Mouse (Mus musculus) heart, adult 2 months (tissue): Measurements from ENCODE around the gene Ppp2r5b. TPM values are rescaled to one million over a fixed set of nuclear protein-coding genes. Genes with fewer than 3 reads are reported as not detected.
A peak's percentile ranks its signal among the peaks of the same experiment; 100 is the strongest.

Experiments used
- DNase-seq, 2 experiments: peaks; one replicate each; pipeline ENCODE4 v3.0.0; 2021
- H3K27ac ChIP-seq: fragments of 200-600 bp; 2 replicates; pipeline ENCODE4 v1.8.1; 2022
- H3K27me3 ChIP-seq: fragments of 200-500 bp; 2 replicates; pipeline ENCODE4 v1.6.1; 2012; ENCODE audit warnings: mild to moderate bottlenecking, low read length, inconsistent platforms, mixed read lengths; ENCODE audit not compliant: control insufficient read depth, insufficient read depth
- H3K36me3 ChIP-seq: fragments of 200-500 bp; 2 replicates; pipeline ENCODE4 v1.6.1; 2012; ENCODE audit warnings: low read length, inconsistent platforms; ENCODE audit not compliant: control insufficient read depth, insufficient read depth
- H3K4me1 ChIP-seq: fragments of 200-500 bp; 2 replicates; pipeline ENCODE4 v1.6.1; 2011; ENCODE audit warnings: low read length; ENCODE audit not compliant: control insufficient read depth, insufficient read depth
- H3K4me3 ChIP-seq: fragments of 200-600 bp; 2 replicates; pipeline ENCODE4 v1.8.1; 2022
- H3K79me2 ChIP-seq: fragments of 200-500 bp; replicated peaks from 2 replicates; pipeline ENCODE4 v1.6.1; 2012; ENCODE audit warnings: mild to moderate bottlenecking, inconsistent platforms, low read length, moderate library complexity, mixed read lengths; ENCODE audit not compliant: control insufficient read depth, insufficient read depth
- H3K9ac ChIP-seq: fragments of 200-500 bp; 2 replicates; pipeline ENCODE4 v1.6.1; 2012; ENCODE audit warnings: low read depth, mild to moderate bottlenecking, control low read depth, inconsistent platforms, low read length, mixed read lengths
- CTCF ChIP-seq: fragments of 200-600 bp; IDR thresholded peaks from 2 replicates; pipeline ENCODE4 v1.8.1; 2022; ENCODE audit warnings: antibody characterized with exemption, mild to moderate bottlenecking, moderate library complexity
- EP300 ChIP-seq: fragments of 200-500 bp; IDR thresholded peaks from 2 replicates; pipeline ENCODE4 v1.6.1; 2011; ENCODE audit warnings: low read depth, low read length, control low read depth; ENCODE audit not compliant: insufficient read depth
- POLR2A ChIP-seq: fragments of 200-500 bp; IDR thresholded peaks from 2 replicates; pipeline ENCODE4 v1.6.1; 2011; ENCODE audit warnings: mild to moderate bottlenecking, low read depth, low read length, control low read depth; ENCODE audit not compliant: insufficient read depth
- WGBS: fragments of 180-500 bp; shearing (Covaris S2); methylation state at CpG from one replicate; pipeline ENCODE4 v1.1.7; 2018; 5-methylcytosine and 5-hydroxymethylcytosine counted together
- intact Hi-C: fragments of 180-260 bp; cut with DNase I; formaldehyde crosslinking; loops from one replicate; pipeline ENCODE4 v1.15.1; 2025
- long read RNA-seq: library from polyadenylated mRNA; stranded (forward); transcript quantifications from one replicate; pipeline ENCODE4 v2.0.0, GENCODE M21; 2021
- polyA plus RNA-seq: library from polyadenylated mRNA; depleted of rRNA; stranded (reverse); fragments of >200 nt; gene quantifications from 2 replicates; pipeline ENCODE4 v1.2.3, GENCODE M21; 2012; rRNA removed
- total RNA-seq, 2 experiments: library from RNA; stranded (reverse); gene quantifications; 2 replicates each; pipeline ENCODE4 v1.2.3; 2021

Ppp2r5b gene
- total RNA-seq, result 10 to 100 TPM; 34.8 to 35.1 TPM
- polyA plus RNA-seq, result 36.8 and 40.6 TPM in 2 replicates
- long read RNA-seq, transcript Ppp2r5b-201 (14 exons, 2,742 nt), result major isoform, 36 of 52 reads
- long read RNA-seq, partial matches to known transcripts, result 3 of 52 reads
- long read RNA-seq, other reads (novel, unspliced or antisense), result 13 of 52 reads

GRCm38 (mm10) chr19:6235084-6236052 lies at the start of gene Ppp2r5b:
TSS of gene Ppp2r5b (minus strand) at chr19:6235872.
- Histone ChIP-seq H3K27ac (peak within 1 kb of the TSS; percentile 99), H3K27me3 (no peaks in the 10 kb centered on the region), H3K36me3 (no peaks in the 10 kb centered on the region), H3K4me3 (peak within 1 kb of the TSS; percentile 81), H3K9ac (peak within 1 kb of the TSS; percentile 89), H3K4me1 (peaks cover 3% of the 10 kb centered on the region), H3K79me2 (no peaks in the 10 kb centered on the region)
- intact Hi-C loops, result loop anchor here (1.0 to 2.0 kb wide), 2 partner anchors 95 to 107 kb away; partner anchors contain the start of genes Arl2, Batf2 and Snx15
- DNase-seq, result peak; percentile 94 to 95
- TF ChIP-seq POLR2A, result peak; percentile 53
- no peak for TF ChIP-seq EP300
- peak; percentile 77 for TF ChIP-seq CTCF
- 3% methylated on average over 48 of the region's 48 CpGs for WGBS

- intact Hi-C loops, result no loop called here
- no peaks in the 10 kb centered on the region for H3K27me3 ChIP-seq
- peaks cover 78% of the 10 kb centered on the region for H3K36me3 ChIP-seq
- H3K4me1 ChIP-seq, result peaks cover 60% of the 10 kb centered on the region
- no peak overlapping the region; the same call in 1 of the 2 replicates for H3K9ac ChIP-seq
- peak overlapping the region; percentile 91 for H3K27ac ChIP-seq
- TF ChIP-seq CTCF (no peak), EP300 (no peak), POLR2A (no peak)
- H3K79me2 ChIP-seq, result peaks cover 8% of the 10 kb centered on the region
- 42% methylated on average over 8 of the region's 8 CpGs for WGBS
- no peak for DNase-seq
- peak overlapping the region; percentile 25; the same call in 1 of the 2 replicates for H3K4me3 ChIP-seq
Measured at GRCm38 (mm10) chr19:6285226-6285625, 49.6 kb upstream of the Ppp2r5b start.

- peak overlapping the region; percentile 52 for H3K9ac ChIP-seq
- intact Hi-C loops, result no loop called here
- WGBS, result 24% methylated on average over 12 of the region's 12 CpGs
- H3K36me3 ChIP-seq, result peaks cover 74% of the 10 kb centered on the region
- TF ChIP-seq POLR2A, result peak; percentile 44; the same call in 1 of the 2 replicates
- TF ChIP-seq CTCF, result no peak
- 0 out of 2 replicates have a peak, but pooled peaks have one; percentile 54 for TF ChIP-seq EP300
- peak in 1 of 2 experiments; percentile 62 for DNase-seq
- no peaks in the 10 kb centered on the region for H3K27me3 ChIP-seq
- peak overlapping the region; percentile 91 for H3K27ac ChIP-seq
- peak overlapping the region; percentile 9; the same call in 1 of the 2 replicates for H3K4me3 ChIP-seq
- peaks cover 56% of the 10 kb centered on the region for H3K4me1 ChIP-seq
- H3K79me2 ChIP-seq, result peaks cover 2% of the 10 kb centered on the region
Measured at GRCm38 (mm10) chr19:6284502-6284901, 48.8 kb upstream of the Ppp2r5b start.

GRCm38 (mm10) chr19:6283001-6283400 lies 47.3 kb upstream of the Ppp2r5b start:
- Histone ChIP-seq H3K36me3 (peaks cover 68% of the 10 kb centered on the region), H3K79me2 (peaks cover 3% of the 10 kb centered on the region), H3K4me3 (no peak overlapping the region), H3K27me3 (no peaks in the 10 kb centered on the region), H3K27ac (peak overlapping the region; percentile 91; the same call in 1 of the 2 replicates), H3K9ac (no peak overlapping the region; the same call in 1 of the 2 replicates), H3K4me1 (peaks cover 52% of the 10 kb centered on the region)
- intact Hi-C loops, result no loop called here
- 59% methylated on average over 5 of the region's 5 CpGs for WGBS
- TF ChIP-seq EP300 (no peak), POLR2A (no peak), CTCF (no peak)
- no peak for DNase-seq

- Histone ChIP-seq H3K27me3 (no peaks in the 10 kb centered on the region), H3K4me3 (peak overlapping the region; percentile 92; the same call in 1 of the 2 replicates), H3K4me1 (peaks cover 40% of the 10 kb centered on the region), H3K79me2 (peaks cover 3% of the 10 kb centered on the region), H3K36me3 (peaks cover 55% of the 10 kb centered on the region), H3K9ac (0 out of 2 replicates have a peak overlapping the region, but pooled peaks have one; percentile 14), H3K27ac (peak overlapping the region; percentile 98)
- 63% methylated on average over 14 of the region's 14 CpGs for WGBS
- DNase-seq, result no peak
- intact Hi-C loops, result no loop called here
- TF ChIP-seq EP300 (no peak), CTCF (no peak), POLR2A (no peak)
Measured at GRCm38 (mm10) chr19:6281122-6282020, 45.7 kb upstream of the Ppp2r5b start.
